ENCODE assay signal across 8 mouse cellular contexts in genomic region chr11:6605491-6606399, GRCm38 (mm10). TPM values are rescaled to one million over a fixed set of nuclear protein-coding genes. Genes with fewer than 3 reads are reported as not detected.
DNase-seq lines count a peak whose midpoint lies in the region; ATAC-seq and TF ChIP-seq lines count a peak whose summit lies in the region.

TSS of gene Nacad (minus strand) at chr11:6606053.

- H3K27ac ChIP-seq in forebrain, embryonic 15.5 days (replicated peaks): peak within 1 kb of the TSS; percentile 98
- no peak within 1 kb of the TSS for H3K27ac ChIP-seq in liver, postnatal 0 days (ENCODE audit: low read depth)

- TF ChIP-seq EP300 in liver, postnatal 0 days (IDR thresholded peaks at IDR 0.05; ENCODE audit: low read depth): no peak

- H3K27me3 ChIP-seq in forebrain, embryonic 15.5 days: no peaks in the 10 kb centered on the region
- peaks cover 37% of the 10 kb centered on the region for H3K27me3 ChIP-seq in liver, postnatal 0 days (ENCODE audit: insufficient read depth, low read length)

- peak; percentile 93 for ATAC-seq in forebrain, embryonic 15.5 days (replicated peaks)
- ATAC-seq in liver, postnatal 0 days: 0 out of 2 replicates have a peak, but pooled peaks have one; percentile 45

- peaks cover 27% of the 10 kb centered on the region for H3K36me3 ChIP-seq in forebrain, embryonic 15.5 days
- H3K36me3 ChIP-seq in liver, postnatal 0 days (replicated peaks; ENCODE audit: insufficient read depth, low read length): 0 out of 2 replicates have a peak, but pooled peaks cover 2% of the 10 kb centered on the region

- H3K9me3 ChIP-seq in forebrain, embryonic 15.5 days: no peaks in the 10 kb centered on the region
- no peaks in the 10 kb centered on the region for H3K9me3 ChIP-seq in liver, postnatal 0 days (ENCODE audit: low read length)

- TF ChIP-seq CTCF in liver, postnatal 0 days (IDR thresholded peaks at IDR 0.05; ENCODE audit: low read depth): no peak

- H3K4me1 ChIP-seq in forebrain, embryonic 15.5 days: peaks cover 41% of the 10 kb centered on the region
- peaks cover 9% of the 10 kb centered on the region; the same call in 1 of the 2 replicates for H3K4me1 ChIP-seq in liver, postnatal 0 days (ENCODE audit: insufficient read depth)

- peak within 1 kb of the TSS; percentile 86 for H3K4me2 ChIP-seq in forebrain, embryonic 15.5 days (replicated peaks)
- peak within 1 kb of the TSS; percentile 54 for H3K4me2 ChIP-seq in liver, postnatal 0 days (ENCODE audit: low read depth, low read length)

- H3K4me3 ChIP-seq in forebrain, embryonic 15.5 days: peak within 1 kb of the TSS; percentile 78
- peak within 1 kb of the TSS; percentile 19 for H3K4me3 ChIP-seq in liver, postnatal 0 days (ENCODE audit: low read depth, low read length)

- peak; percentile 92 for DNase-seq in heart, adult 11 months
- no peak for DNase-seq in heart, adult 9 months (ENCODE audit: low spot score in 2 of 2)
- peak; percentile 84 for DNase-seq in cerebellum, adult 11 months
- peak; percentile 83 to 92 for DNase-seq in layer of hippocampus, adult 18-20 months (ENCODE audit: low spot score in 2 of 2)
- DNase-seq in liver, postnatal 0 days: peak; percentile 23
- DNase-seq in right cerebral cortex, postnatal 10 days (ENCODE audit: low spot score in 2 of 2): peak; percentile 89 to 94
- DNase-seq in ovary, postnatal 14 days (ENCODE audit: low spot score): no peak

- peak within 1 kb of the TSS; percentile 78 for H3K9ac ChIP-seq in forebrain, embryonic 15.5 days (replicated peaks)
- no peak within 1 kb of the TSS for H3K9ac ChIP-seq in liver, postnatal 0 days (replicated peaks)

- WGBS in forebrain, embryonic 15.5 days: 1% methylated on average over 40 of the region's 41 CpGs
- 10% methylated on average over 37 of the region's 41 CpGs for WGBS in liver, postnatal 0 days (ENCODE audit: insufficient replicate concordance)

RNA-seq across cellular contexts. Expression of gene Nacad, which starts in this region (rescaled TPM):
- 66.9 and 67.4 TPM in 2 replicates for polyA plus RNA-seq in forebrain, embryonic 15.5 days (2015; fragmentation: Nextera tagmentation; extraction: Ambion mirVana)
- total RNA-seq in layer of hippocampus, adult 18-20 months (2021): 10 to 100 TPM; 37.5 to 38.6 TPM
- polyA plus RNA-seq in liver, postnatal 0 days (2015; fragmentation: Nextera tagmentation; extraction: Ambion mirVana): 1.5 and 1.6 TPM in 2 replicates

Comparison
In these comparisons a context has a peak if more than half of its experiments do, and no peak if none do; other contexts are left out.
1. RNA of gene Nacad (polyA plus RNA-seq): 66.9 to 67.4 TPM in forebrain, embryonic 15.5 days; 1.5 to 1.6 TPM in liver, postnatal 0 days; every median in the first group is over 10 times any median in the second.
2. DNase-seq: peak in heart, adult 11 months (single experiment), cerebellum, adult 11 months (single experiment), layer of hippocampus, adult 18-20 months (2 of 2), liver, postnatal 0 days (single experiment) and right cerebral cortex, postnatal 10 days (2 of 2); none in heart, adult 9 months (0 of 2) and ovary, postnatal 14 days (single experiment).